Mouse (Mus musculus) bone marrow macrophage, adult 2 months (primary cell): ENCODE measurements around the gene Clpp.

Experiments used
- CTCF ChIP-seq: IDR thresholded peaks from 2 replicates; pipeline ENCODE4 v1.5.1; 2012; ENCODE audit warnings: low read depth, mild to moderate bottlenecking, low read length, moderate library complexity
- POLR2A ChIP-seq: IDR thresholded peaks from 2 replicates; pipeline ENCODE4 v1.6.1; 2012; ENCODE audit warnings: mild to moderate bottlenecking, low read depth, low read length, borderline replicate concordance

DNA sequence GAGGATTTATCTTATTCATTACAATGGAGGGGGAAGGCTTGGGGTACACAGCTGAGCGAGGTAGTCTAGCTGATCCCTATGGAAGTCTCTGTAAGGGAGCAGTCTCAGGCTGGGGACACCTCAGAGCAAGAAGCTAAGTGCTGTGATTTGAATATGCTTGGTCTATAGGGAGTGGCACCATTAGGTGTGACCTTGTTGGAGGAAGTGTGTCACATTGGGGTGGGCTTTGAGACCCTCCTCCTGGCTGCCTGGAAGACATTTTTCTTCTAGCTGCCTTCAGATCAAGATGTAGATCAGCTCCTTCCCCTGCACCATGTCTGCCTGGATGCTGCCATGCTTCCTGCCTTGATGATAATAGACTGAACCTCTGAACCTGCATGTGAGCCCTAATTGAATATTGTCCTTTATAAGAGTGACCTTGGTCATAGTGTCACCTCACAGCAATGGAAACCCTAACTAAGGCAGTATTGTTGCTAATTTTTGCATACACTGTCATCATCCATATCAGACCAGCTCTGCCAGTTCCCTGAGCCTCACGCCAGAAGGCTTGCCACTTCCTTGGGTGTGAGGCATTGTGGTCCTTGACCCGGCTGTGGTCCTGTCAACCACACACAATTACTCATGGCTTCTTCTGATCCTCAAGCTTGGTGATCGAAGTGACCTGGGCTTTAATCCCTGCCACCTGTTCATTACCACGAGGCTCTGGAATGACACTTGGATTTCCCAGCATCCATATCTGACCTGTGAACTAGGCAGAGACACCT is 27.3 kb upstream of the Clpp start:
- TF ChIP-seq CTCF (no peak), POLR2A (no peak)
